Mouse (Mus musculus): ENCODE data around the gene Vps13d. TPM values are rescaled to one million over a fixed set of nuclear protein-coding genes. Genes with fewer than 3 reads are reported as not detected.

Vps13d gene
- polyA plus RNA-seq, 1 experiment from 2014 or later: 6.9 TPM

- Histone ChIP-seq H3K27ac (peak overlapping the region; percentile 26), H3K4me2 (no peak overlapping the region), H3K9me3 (replicated peaks) (no peaks in the 10 kb centered on the region), H3K9ac (no peak overlapping the region), H3K4me3 (no peak overlapping the region), H3K27me3 (no peaks in the 10 kb centered on the region), H3K4me1 (replicated peaks) (peaks cover 39% of the 10 kb centered on the region), H3K36me3 (peaks cover 43% of the 10 kb centered on the region)
- 33% methylated on average over 8 of the region's 8 CpGs for WGBS
- ATAC-seq (replicated peaks; ENCODE audit: insufficient number of reproducible peaks, insufficient read depth, low FRiP score, low read depth): 0 out of 2 replicates have a peak, but pooled peaks have one; percentile 43
These were observed 144.1 kb downstream of the Vps13d start for GRCm38 (mm10) chr4:145050518-145051208.

GRCm38 (mm10) chr4:145047964-145048363 lies 146.8 kb downstream of the Vps13d start:
- no peak for ATAC-seq (replicated peaks; ENCODE audit: insufficient number of reproducible peaks, insufficient read depth, low FRiP score, low read depth)
- peaks cover 23% of the 10 kb centered on the region; the same call in 1 of the 2 replicates for H3K36me3 ChIP-seq

GRCm38 (mm10) chr4:145046032-145046401 lies 148.8 kb downstream of the Vps13d start:
- Histone ChIP-seq H3K4me2 (no peak overlapping the region), H3K4me3 (no peak overlapping the region), H3K36me3 (peaks cover 18% of the 10 kb centered on the region), H3K4me1 (replicated peaks) (peaks cover 20% of the 10 kb centered on the region), H3K27me3 (no peaks in the 10 kb centered on the region), H3K27ac (no peak overlapping the region), H3K9ac (no peak overlapping the region), H3K9me3 (replicated peaks) (no peaks in the 10 kb centered on the region)
- WGBS: 77% methylated on average over 8 of the region's 8 CpGs
- no peak for ATAC-seq (replicated peaks; ENCODE audit: insufficient number of reproducible peaks, insufficient read depth, low FRiP score, low read depth)

More at GRCm38 (mm10) chr4:145047964-145048363, 146.8 kb downstream of the Vps13d start:
- Histone ChIP-seq H3K9ac (no peak overlapping the region), H3K4me1 (replicated peaks) (peaks cover 35% of the 10 kb centered on the region), H3K27ac (no peak overlapping the region), H3K9me3 (replicated peaks) (no peaks in the 10 kb centered on the region), H3K4me3 (no peak overlapping the region), H3K27me3 (no peaks in the 10 kb centered on the region), H3K4me2 (no peak overlapping the region)
- 68% methylated on average over 5 of the region's 5 CpGs for WGBS

- peaks cover 20% of the 10 kb centered on the region for H3K36me3 ChIP-seq
- H3K27me3 ChIP-seq: no peaks in the 10 kb centered on the region
- H3K27ac ChIP-seq: no peak overlapping the region
- 57% methylated on average over 5 of the region's 5 CpGs for WGBS
- H3K9ac ChIP-seq: no peak overlapping the region
- peaks cover 15% of the 10 kb centered on the region for H3K4me1 ChIP-seq (replicated peaks)
- no peaks in the 10 kb centered on the region for H3K9me3 ChIP-seq (replicated peaks)
- no peak overlapping the region for H3K4me2 ChIP-seq
- ATAC-seq (replicated peaks; ENCODE audit: insufficient number of reproducible peaks, insufficient read depth, low FRiP score, low read depth): no peak
- no peak overlapping the region for H3K4me3 ChIP-seq
These were observed 149.3 kb downstream of the Vps13d start for GRCm38 (mm10) chr4:145045312-145046031.

- Histone ChIP-seq H3K4me3 (no peak overlapping the region), H3K9me3 (replicated peaks) (no peaks in the 10 kb centered on the region), H3K4me2 (no peak overlapping the region), H3K27me3 (no peaks in the 10 kb centered on the region), H3K36me3 (peaks cover 18% of the 10 kb centered on the region), H3K4me1 (replicated peaks) (peaks cover 16% of the 10 kb centered on the region), H3K9ac (no peak overlapping the region), H3K27ac (no peak overlapping the region)
- WGBS: 67% methylated on average over 6 of the region's 6 CpGs
- no peak for ATAC-seq (replicated peaks; ENCODE audit: insufficient number of reproducible peaks, insufficient read depth, low FRiP score, low read depth)
These were observed 153.5 kb downstream of the Vps13d start for GRCm38 (mm10) chr4:145041223-145041870.

- H3K9ac ChIP-seq: no peak overlapping the region
- no peaks in the 10 kb centered on the region for H3K27me3 ChIP-seq
- no peaks in the 10 kb centered on the region for H3K9me3 ChIP-seq (replicated peaks)
- H3K36me3 ChIP-seq: peaks cover 15% of the 10 kb centered on the region
- 67% methylated on average over 5 of the region's 5 CpGs for WGBS
- no peak overlapping the region for H3K4me2 ChIP-seq
- H3K27ac ChIP-seq: no peak overlapping the region; the same call in 1 of the 2 replicates
- no peak for ATAC-seq (replicated peaks; ENCODE audit: insufficient number of reproducible peaks, insufficient read depth, low FRiP score, low read depth)
- H3K4me3 ChIP-seq: no peak overlapping the region
- H3K4me1 ChIP-seq (replicated peaks): peaks cover 45% of the 10 kb centered on the region
These were observed 157.0 kb downstream of the Vps13d start for GRCm38 (mm10) chr4:145037631-145038416.

- H3K9ac ChIP-seq: no peak overlapping the region
- no peak overlapping the region for H3K4me2 ChIP-seq
- H3K36me3 ChIP-seq: peaks cover 11% of the 10 kb centered on the region; the same call in 1 of the 2 replicates
- WGBS: 40% methylated on average over 3 of the region's 3 CpGs
- no peaks in the 10 kb centered on the region for H3K9me3 ChIP-seq (replicated peaks)
- ATAC-seq (replicated peaks; ENCODE audit: insufficient number of reproducible peaks, insufficient read depth, low FRiP score, low read depth): no peak
- H3K4me1 ChIP-seq (replicated peaks): peaks cover 51% of the 10 kb centered on the region
- H3K4me3 ChIP-seq: no peak overlapping the region
- no peaks in the 10 kb centered on the region for H3K27me3 ChIP-seq
- no peak overlapping the region for H3K27ac ChIP-seq
These were observed 157.8 kb downstream of the Vps13d start for GRCm38 (mm10) chr4:145037006-145037405.

GRCm38 (mm10) chr4:145035450-145035849 lies 159.4 kb downstream of the Vps13d start:
- Histone ChIP-seq H3K4me3 (no peak overlapping the region), H3K27me3 (no peaks in the 10 kb centered on the region), H3K4me2 (no peak overlapping the region), H3K9ac (no peak overlapping the region), H3K27ac (no peak overlapping the region), H3K36me3 (peaks cover 8% of the 10 kb centered on the region; the same call in 1 of the 2 replicates), H3K9me3 (replicated peaks) (no peaks in the 10 kb centered on the region), H3K4me1 (replicated peaks) (peaks cover 52% of the 10 kb centered on the region)
- 40% methylated on average over 3 of the region's 3 CpGs for WGBS
- ATAC-seq (replicated peaks; ENCODE audit: insufficient number of reproducible peaks, insufficient read depth, low FRiP score, low read depth): no peak

- Histone ChIP-seq H3K27me3 (no peaks in the 10 kb centered on the region), H3K4me2 (no peak overlapping the region), H3K9me3 (replicated peaks) (no peaks in the 10 kb centered on the region), H3K9ac (no peak overlapping the region), H3K36me3 (peaks cover 5% of the 10 kb centered on the region; the same call in 1 of the 2 replicates), H3K27ac (0 out of 2 replicates have a peak overlapping the region, but pooled peaks have one; percentile 34), H3K4me3 (no peak overlapping the region), H3K4me1 (replicated peaks) (peaks cover 52% of the 10 kb centered on the region)
- no peak for ATAC-seq (replicated peaks; ENCODE audit: insufficient number of reproducible peaks, insufficient read depth, low FRiP score, low read depth)
- 15% methylated on average over 11 of the region's 11 CpGs for WGBS
These were observed 160.1 kb downstream of the Vps13d start for GRCm38 (mm10) chr4:145034506-145035243.

GRCm38 (mm10) chr4:145033392-145033791 lies 161.4 kb downstream of the Vps13d start:
- Histone ChIP-seq H3K9ac (no peak overlapping the region), H3K4me3 (no peak overlapping the region), H3K27ac (0 out of 2 replicates have a peak overlapping the region, but pooled peaks have one; percentile 7), H3K4me2 (no peak overlapping the region), H3K27me3 (no peaks in the 10 kb centered on the region), H3K9me3 (replicated peaks) (no peaks in the 10 kb centered on the region), H3K4me1 (replicated peaks) (peaks cover 52% of the 10 kb centered on the region), H3K36me3 (peaks cover 5% of the 10 kb centered on the region; the same call in 1 of the 2 replicates)
- WGBS: 20% methylated on average over 2 of the region's 2 CpGs
- ATAC-seq (replicated peaks; ENCODE audit: insufficient number of reproducible peaks, insufficient read depth, low FRiP score, low read depth): no peak
